Mouse (Mus musculus): ENCODE measurements around the gene Tmem11. TPM values are rescaled to one million over a fixed set of nuclear protein-coding genes. Genes with fewer than 3 reads are reported as not detected.

Gene Tmem11
- polyA plus RNA-seq, 1 experiment from 2014 or later, result 53.9 TPM

GRCm38 (mm10) chr11:60827241-60827945 lies 51.7 kb downstream of the Tmem11 start:
- no peak overlapping the region for H3K9ac ChIP-seq
- no peak overlapping the region for H3K4me3 ChIP-seq
- peaks cover 5% of the 10 kb centered on the region for H3K4me1 ChIP-seq (replicated peaks)
- ATAC-seq (ENCODE audit: insufficient number of reproducible peaks, low FRiP score), result no peak
- H3K27ac ChIP-seq (ENCODE audit: poor library complexity, severe bottlenecking), result no peak overlapping the region
- no peak overlapping the region for H3K4me2 ChIP-seq
- no peaks in the 10 kb centered on the region for H3K27me3 ChIP-seq (replicated peaks)
- no peaks in the 10 kb centered on the region for H3K36me3 ChIP-seq
- WGBS, result 55% methylated on average over 4 of the region's 4 CpGs
- no peaks in the 10 kb centered on the region for H3K9me3 ChIP-seq (replicated peaks)

GRCm38 (mm10) chr11:60826700-60827099 lies 52.4 kb downstream of the Tmem11 start:
- Histone ChIP-seq H3K4me2 (no peak overlapping the region), H3K36me3 (no peaks in the 10 kb centered on the region), H3K27me3 (replicated peaks) (no peaks in the 10 kb centered on the region), H3K9ac (no peak overlapping the region), H3K4me3 (no peak overlapping the region), H3K9me3 (replicated peaks) (no peaks in the 10 kb centered on the region), H3K27ac (ENCODE audit: poor library complexity, severe bottlenecking) (no peak overlapping the region), H3K4me1 (replicated peaks) (peaks cover 5% of the 10 kb centered on the region)
- ATAC-seq (ENCODE audit: insufficient number of reproducible peaks, low FRiP score), result no peak
- 64% methylated on average over 1 of the region's 1 CpGs for WGBS

GRCm38 (mm10) chr11:60825191-60825590 lies 53.9 kb downstream of the Tmem11 start:
- Histone ChIP-seq H3K27me3 (replicated peaks) (no peaks in the 10 kb centered on the region), H3K4me2 (no peak overlapping the region), H3K9me3 (replicated peaks) (no peaks in the 10 kb centered on the region), H3K4me3 (no peak overlapping the region), H3K36me3 (no peaks in the 10 kb centered on the region), H3K27ac (ENCODE audit: poor library complexity, severe bottlenecking) (no peak overlapping the region), H3K4me1 (replicated peaks) (no peaks in the 10 kb centered on the region), H3K9ac (no peak overlapping the region)
- ATAC-seq (ENCODE audit: insufficient number of reproducible peaks, low FRiP score), result no peak
- 75% methylated on average over 3 of the region's 3 CpGs for WGBS

GRCm38 (mm10) chr11:60823771-60824170 lies 55.3 kb downstream of the Tmem11 start:
- Histone ChIP-seq H3K4me3 (no peak overlapping the region), H3K4me1 (replicated peaks) (no peaks in the 10 kb centered on the region), H3K36me3 (no peaks in the 10 kb centered on the region), H3K4me2 (no peak overlapping the region), H3K27me3 (replicated peaks) (no peaks in the 10 kb centered on the region), H3K27ac (ENCODE audit: poor library complexity, severe bottlenecking) (no peak overlapping the region), H3K9me3 (replicated peaks) (no peaks in the 10 kb centered on the region), H3K9ac (no peak overlapping the region)
- no peak for ATAC-seq (ENCODE audit: insufficient number of reproducible peaks, low FRiP score)
- 68% methylated on average over 2 of the region's 2 CpGs for WGBS

- no peak for ATAC-seq (ENCODE audit: insufficient number of reproducible peaks, low FRiP score)
- 59% methylated on average over 5 of the region's 5 CpGs for WGBS
- no peaks in the 10 kb centered on the region; the same call in 1 of the 2 replicates for H3K27me3 ChIP-seq (replicated peaks)
Measured at GRCm38 (mm10) chr11:60816398-60816797, 62.7 kb downstream of the Tmem11 start.

More at GRCm38 (mm10) chr11:60816398-60816797, 62.7 kb downstream of the Tmem11 start:
- Histone ChIP-seq H3K4me1 (replicated peaks) (no peaks in the 10 kb centered on the region), H3K4me2 (no peak overlapping the region), H3K9ac (no peak overlapping the region), H3K36me3 (no peaks in the 10 kb centered on the region), H3K27ac (ENCODE audit: poor library complexity, severe bottlenecking) (no peak overlapping the region), H3K9me3 (replicated peaks) (no peaks in the 10 kb centered on the region), H3K4me3 (no peak overlapping the region)

Other genes starting within 250 kb of the Tmem11 start
- gene Llgl1, start 179.5 kb downstream of the Tmem11 start, polyA plus RNA-seq (2016; fragmentation: Nextera tagmentation; extraction: Ambion mirVana), result 46.6 and 47.5 TPM in 2 replicates
- gene Flii, start 152.0 kb downstream of the Tmem11 start, polyA plus RNA-seq (2016; fragmentation: Nextera tagmentation; extraction: Ambion mirVana), result 87.6 and 91.6 TPM in 2 replicates
- 18.5 and 20.8 TPM in 2 replicates for gene Mief2, start 150.9 kb downstream of the Tmem11 start, polyA plus RNA-seq (2016; fragmentation: Nextera tagmentation; extraction: Ambion mirVana)
- 13.5 and 15.1 TPM in 2 replicates for gene Top3a, start 101.9 kb downstream of the Tmem11 start, polyA plus RNA-seq (2016; fragmentation: Nextera tagmentation; extraction: Ambion mirVana)
- gene Smcr8, start 101.7 kb downstream of the Tmem11 start, polyA plus RNA-seq (2016; fragmentation: Nextera tagmentation; extraction: Ambion mirVana), result 6.4 and 7.1 TPM in 2 replicates
- 34.5 and 38.6 TPM in 2 replicates for gene Shmt1, start 67.6 kb downstream of the Tmem11 start, polyA plus RNA-seq (2016; fragmentation: Nextera tagmentation; extraction: Ambion mirVana)
- 31.6 and 33.4 TPM in 2 replicates for gene Dhrs7b, start 48.6 kb downstream of the Tmem11 start, polyA plus RNA-seq (2016; fragmentation: Nextera tagmentation; extraction: Ambion mirVana)
- 22.1 and 25.5 TPM in 2 replicates for gene Natd1, start 35.5 kb upstream of the Tmem11 start, polyA plus RNA-seq (2016; fragmentation: Nextera tagmentation; extraction: Ambion mirVana)
- 77.6 and 78.5 TPM in 2 replicates for gene Map2k3, start 52.8 kb upstream of the Tmem11 start, polyA plus RNA-seq (2016; fragmentation: Nextera tagmentation; extraction: Ambion mirVana)
- 3.8 and 4.3 TPM in 2 replicates for gene Kcnj12, start 143.3 kb upstream of the Tmem11 start, polyA plus RNA-seq (2016; fragmentation: Nextera tagmentation; extraction: Ambion mirVana)
- gene Tnfrsf13b, start 247.5 kb upstream of the Tmem11 start, polyA plus RNA-seq (2016; fragmentation: Nextera tagmentation; extraction: Ambion mirVana), result 1.5 and 2.2 TPM in 2 replicates

Data from heart, embryonic 12.5 days (tissue).